Mouse (Mus musculus) intestine, embryonic 14.5 days (tissue): ENCODE results near the gene Nxnl1. TPM values are rescaled to one million over a fixed set of nuclear protein-coding genes. Genes with fewer than 3 reads are reported as not detected.

Source experiments
- ATAC-seq: fragments of 200-750 bp; cut with Nextera tagmentation; replicated peaks from 2 replicates; pipeline ENCODE4 v1.8.0; 2017; ENCODE audit warnings: low read depth, moderate number of reproducible peaks, moderate TSS enrichment, moderate library complexity; ENCODE audit not compliant: low FRiP score, low TSS enrichment
- DNase-seq: peaks from one replicate; pipeline ENCODE4 v3.0.0-alpha.2; 2018; ENCODE audit warnings: low spot score
- H3K27ac ChIP-seq: fragments of 300-500 bp; sonication (generic); 2 replicates; pipeline ENCODE4 v1.5.1; 2014; ENCODE audit warnings: low read depth, mild to moderate bottlenecking, control low read depth
- H3K27me3 ChIP-seq: fragments of 300-500 bp; sonication (generic); replicated peaks from 2 replicates; pipeline ENCODE4 v1.6.1; 2014; ENCODE audit warnings: low read length, control low read depth; ENCODE audit not compliant: control insufficient read depth, insufficient read depth
- H3K36me3 ChIP-seq: fragments of 300-500 bp; sonication (generic); 2 replicates; pipeline ENCODE4 v1.6.1; 2014; ENCODE audit warnings: low read length, control low read depth; ENCODE audit not compliant: control insufficient read depth, insufficient read depth
- H3K4me1 ChIP-seq: fragments of 300-500 bp; sonication (generic); replicated peaks from 2 replicates; pipeline ENCODE4 v1.6.1; 2014; ENCODE audit warnings: low read length, control low read depth, mixed read lengths; ENCODE audit not compliant: control insufficient read depth, insufficient read depth
- H3K4me2 ChIP-seq: fragments of 300-500 bp; sonication (generic); 2 replicates; pipeline ENCODE4 v1.6.1; 2014; ENCODE audit warnings: low read length
- H3K4me3 ChIP-seq: fragments of 300-500 bp; sonication (generic); 2 replicates; pipeline ENCODE4 v1.5.1; 2014; ENCODE audit warnings: low read depth, low read length, control low read depth, mixed read lengths
- H3K9ac ChIP-seq: fragments of 300-500 bp; sonication (generic); 2 replicates; pipeline ENCODE4 v1.6.1; 2014; ENCODE audit warnings: mild to moderate bottlenecking, low read length
- H3K9me3 ChIP-seq: fragments of 300-500 bp; sonication (generic); 2 replicates; pipeline ENCODE4 v1.6.1; 2016; ENCODE audit warnings: low read length, control low read depth; ENCODE audit not compliant: control insufficient read depth
- WGBS: fragments of 180-500 bp; shearing (Covaris S2); extraction: QIAGEN DNeasy Blood & Tissue Kit; methylation state at CpG from one replicate; pipeline ENCODE4 v1.1.7; 2014; 5-methylcytosine and 5-hydroxymethylcytosine counted together
- polyA plus RNA-seq: library from polyadenylated mRNA; unstranded; fragments of >200 nt; fragmentation: Nextera tagmentation; extraction: Ambion mirVana; gene quantifications from 2 replicates; pipeline ENCODE4 v1.2.1, GENCODE M21; 2014

Gene Nxnl1
- polyA plus RNA-seq, 1 experiment from 2014 or later, result not detected

GRCm38 (mm10) chr8:71591471-71592373, 25.3 kb upstream of the Nxnl1 start, which contains the start of gene Pgls:
Gene Pgls (plus strand): TSS chr8:71592176.
- Histone ChIP-seq H3K27me3 (no peaks in the 10 kb centered on the region), H3K9me3 (no peaks in the 10 kb centered on the region), H3K27ac (peak within 1 kb of the TSS; percentile 93), H3K4me1 (peaks cover 14% of the 10 kb centered on the region), H3K4me3 (peak within 1 kb of the TSS; percentile 72), H3K36me3 (no peaks in the 10 kb centered on the region; the same call in 1 of the 2 replicates), H3K9ac (peak within 1 kb of the TSS; percentile 88), H3K4me2 (peak within 1 kb of the TSS; percentile 97)
- DNase-seq (peak; percentile 93), ATAC-seq (peak; percentile 91)
- WGBS, result under 1% methylated on average over 71 of the region's 71 CpGs

- WGBS, result 26% methylated on average over 5 of the region's 5 CpGs
- ATAC-seq (no peak), DNase-seq (no peak)
- peak overlapping the region; percentile 88 for H3K9ac ChIP-seq
- H3K36me3 ChIP-seq, result peaks cover 2% of the 10 kb centered on the region; the same call in 1 of the 2 replicates
- peaks cover 14% of the 10 kb centered on the region for H3K4me1 ChIP-seq
- H3K27me3 ChIP-seq, result no peaks in the 10 kb centered on the region
- no peak overlapping the region for H3K27ac ChIP-seq
- no peaks in the 10 kb centered on the region for H3K9me3 ChIP-seq
- peak overlapping the region; percentile 72 for H3K4me3 ChIP-seq
- H3K4me2 ChIP-seq, result peak overlapping the region; percentile 97
Measured at GRCm38 (mm10) chr8:71591017-71591416, 24.6 kb upstream of the Nxnl1 start.

- peaks cover 14% of the 10 kb centered on the region for H3K4me1 ChIP-seq
- H3K4me3 ChIP-seq, result no peak overlapping the region
- 65% methylated on average over 3 of the region's 3 CpGs for WGBS
- no peaks in the 10 kb centered on the region for H3K9me3 ChIP-seq
- peaks cover 16% of the 10 kb centered on the region for H3K36me3 ChIP-seq
- no peaks in the 10 kb centered on the region for H3K27me3 ChIP-seq
- no peak overlapping the region for H3K9ac ChIP-seq
- no peak overlapping the region for H3K4me2 ChIP-seq
- no peak overlapping the region for H3K27ac ChIP-seq
- DNase-seq (no peak), ATAC-seq (no peak)
Measured at GRCm38 (mm10) chr8:71588762-71589161, 22.4 kb upstream of the Nxnl1 start.

- 81% methylated on average over 2 of the region's 2 CpGs for WGBS
- Histone ChIP-seq H3K4me2 (no peak overlapping the region), H3K4me3 (no peak overlapping the region), H3K9me3 (no peaks in the 10 kb centered on the region), H3K27ac (no peak overlapping the region), H3K9ac (no peak overlapping the region), H3K4me1 (peaks cover 8% of the 10 kb centered on the region; the same call in 1 of the 2 replicates), H3K27me3 (no peaks in the 10 kb centered on the region), H3K36me3 (peaks cover 16% of the 10 kb centered on the region)
- no peak for ATAC-seq
- DNase-seq, result no peak
Measured at GRCm38 (mm10) chr8:71586891-71587290, 20.5 kb upstream of the Nxnl1 start.

GRCm38 (mm10) chr8:71580201-71580600, 13.8 kb upstream of the Nxnl1 start:
- WGBS, result 55% methylated on average over 9 of the region's 9 CpGs
- ATAC-seq (no peak), DNase-seq (no peak)
- H3K4me2 ChIP-seq, result no peak overlapping the region
- H3K9me3 ChIP-seq, result no peaks in the 10 kb centered on the region
- H3K27me3 ChIP-seq, result no peaks in the 10 kb centered on the region
- H3K4me3 ChIP-seq, result no peak overlapping the region
- no peaks in the 10 kb centered on the region for H3K4me1 ChIP-seq
- peaks cover 10% of the 10 kb centered on the region for H3K36me3 ChIP-seq
- H3K27ac ChIP-seq, result no peak overlapping the region
- no peak overlapping the region for H3K9ac ChIP-seq

GRCm38 (mm10) chr8:71579476-71579875, 13.1 kb upstream of the Nxnl1 start:
- H3K4me2 ChIP-seq, result no peak overlapping the region
- no peak overlapping the region for H3K4me3 ChIP-seq
- H3K9me3 ChIP-seq, result no peaks in the 10 kb centered on the region
- H3K27ac ChIP-seq, result no peak overlapping the region
- WGBS, result 92% methylated on average over 14 of the region's 14 CpGs
- peaks cover 7% of the 10 kb centered on the region for H3K36me3 ChIP-seq
- DNase-seq (no peak), ATAC-seq (no peak)
- H3K4me1 ChIP-seq, result no peaks in the 10 kb centered on the region
- H3K27me3 ChIP-seq, result no peaks in the 10 kb centered on the region
- no peak overlapping the region for H3K9ac ChIP-seq

GRCm38 (mm10) chr8:71579009-71579408, 12.6 kb upstream of the Nxnl1 start:
- Histone ChIP-seq H3K9me3 (no peaks in the 10 kb centered on the region), H3K9ac (no peak overlapping the region), H3K27me3 (no peaks in the 10 kb centered on the region), H3K36me3 (0 out of 2 replicates have a peak, but pooled peaks cover 2% of the 10 kb centered on the region), H3K4me3 (no peak overlapping the region), H3K27ac (no peak overlapping the region), H3K4me1 (no peaks in the 10 kb centered on the region), H3K4me2 (no peak overlapping the region)
- WGBS, result 78% methylated on average over 1 of the region's 1 CpGs
- ATAC-seq (no peak), DNase-seq (no peak)

- H3K27me3 ChIP-seq, result no peaks in the 10 kb centered on the region
- no peak overlapping the region for H3K4me3 ChIP-seq
- H3K36me3 ChIP-seq, result no peaks in the 10 kb centered on the region
- H3K27ac ChIP-seq, result no peak overlapping the region
- 73% methylated on average over 4 of the region's 4 CpGs for WGBS
- H3K9me3 ChIP-seq, result no peaks in the 10 kb centered on the region
- H3K4me1 ChIP-seq, result no peaks in the 10 kb centered on the region
- ATAC-seq, result no peak
- DNase-seq, result no peak
- no peak overlapping the region for H3K4me2 ChIP-seq
- no peak overlapping the region for H3K9ac ChIP-seq
Measured at GRCm38 (mm10) chr8:71577856-71578387, 11.5 kb upstream of the Nxnl1 start.
